9 mouse cellular contexts compared by ENCODE assay signal in genomic region chr8:12677529-12677928, GRCm38 (mm10). TPM values are rescaled to one million over a fixed set of nuclear protein-coding genes. Genes with fewer than 3 reads are reported as not detected.
DNase-seq lines count a peak whose midpoint lies in the region; ATAC-seq lines count a peak whose summit lies in the region.
"Had no signal": no experiment of that assay in that cellular context is flagged by ENCODE, and none has a peak within 500 bp of the region (broad histone marks: within the 10 kb centered on the region; RNA-seq: fewer than 3 reads in every experiment).

No protein-coding gene starts in this region.

- no peaks in the 10 kb centered on the region for H3K9me3 ChIP-seq in hindbrain, embryonic 14.5 days (ENCODE audit: control insufficient read depth, low read length)
- H3K9me3 ChIP-seq: megakaryocyte, embryonic 14.5 days had no signal

- peak; percentile 71 for DNase-seq in Muller cell, postnatal 12 days (ENCODE audit: inconsistent ontology term)
- DNase-seq in cerebellum, adult 9-10 months, result peak; percentile 81
- peak; percentile 85 for DNase-seq in hindbrain, embryonic 14.5 days (ENCODE audit: low spot score)
- DNase-seq in layer of hippocampus, postnatal 14 days (ENCODE audit: low spot score in 2 of 2), result peak; percentile 78 to 84
- DNase-seq in lung, postnatal 36 days, result peak; percentile 92
- DNase-seq in retina, postnatal 7 days (ENCODE audit: low read depth, low spot score), result peak; percentile 71
- peak; percentile 64 to 80 for DNase-seq in urinary bladder, adult 18-20 months (ENCODE audit: low spot score in 2 of 2)

- peak; percentile 85 for ATAC-seq in frontal cortex, adult (ENCODE audit: low TSS enrichment)
- ATAC-seq in hindbrain, embryonic 14.5 days (ENCODE audit: low FRiP score), result peak; percentile 83; the same call in 1 of the 2 replicates

- H3K27ac ChIP-seq in hindbrain, embryonic 14.5 days, result no peak overlapping the region

- H3K4me2 ChIP-seq in hindbrain, embryonic 14.5 days (replicated peaks), result no peak overlapping the region

- H3K36me3 ChIP-seq in hindbrain, embryonic 14.5 days (replicated peaks; ENCODE audit: control insufficient read depth, insufficient read depth), result no peaks in the 10 kb centered on the region

- 0 out of 2 replicates have a peak, but pooled peaks cover 3% of the 10 kb centered on the region for H3K27me3 ChIP-seq in hindbrain, embryonic 14.5 days (ENCODE audit: control insufficient read depth, insufficient read depth, low read length)

- H3K4me3 ChIP-seq in hindbrain, embryonic 14.5 days (replicated peaks; ENCODE audit: low read length), result no peak overlapping the region
- H3K4me3 ChIP-seq: megakaryocyte, embryonic 14.5 days had no signal

- H3K9ac ChIP-seq in hindbrain, embryonic 14.5 days, result no peak overlapping the region

- peaks cover 5% of the 10 kb centered on the region for H3K4me1 ChIP-seq in hindbrain, embryonic 14.5 days (replicated peaks; ENCODE audit: control insufficient read depth, insufficient read depth, low read length)

- 4% methylated on average over 7 of the region's 7 CpGs for WGBS in hindbrain, embryonic 14.5 days

RNA-seq across cellular contexts. Expression of gene Tubgcp3, which starts 5.5 kb away (rescaled TPM):
- polyA plus RNA-seq in hindbrain, embryonic 14.5 days (2014; fragmentation: Nextera tagmentation; extraction: Ambion mirVana), result 39.6 and 43.9 TPM in 2 replicates
- total RNA-seq in layer of hippocampus, postnatal 14 days (2021), result 10 to 100 TPM; 29.6 to 29.8 TPM
